ENCODE assay signal across 18 mouse cellular contexts in the genomic region with DNA sequence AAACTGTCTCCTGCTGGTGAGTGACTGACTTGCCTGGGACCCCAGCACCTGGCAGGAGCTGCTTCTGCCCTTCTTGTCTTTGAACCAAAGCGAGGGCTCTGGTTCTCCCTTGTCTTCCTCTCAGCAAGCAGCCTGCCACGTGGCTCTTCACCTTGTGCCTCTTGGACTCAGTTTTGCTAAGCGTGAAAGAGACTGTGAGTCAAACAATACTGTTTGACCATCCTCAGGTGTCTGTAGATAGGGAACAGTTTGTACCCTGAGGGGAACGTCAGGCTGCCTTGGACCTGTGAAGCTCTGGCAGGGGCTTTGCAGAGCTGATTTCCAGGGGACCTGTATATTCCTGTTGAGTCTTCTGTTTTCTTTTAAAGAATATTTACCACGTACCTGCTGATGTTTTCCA. TPM values are rescaled to one million over a fixed set of nuclear protein-coding genes. Genes with fewer than 3 reads are reported as not detected.
"Had no signal": no experiment of that assay in that cellular context is flagged by ENCODE, and none has a peak within 500 bp of the region (broad histone marks: within the 10 kb centered on the region; RNA-seq: fewer than 3 reads in every experiment).

No protein-coding gene starts in this region.

- H3K27me3 ChIP-seq: neural tube, embryonic 13.5 days; neural tube, embryonic 15.5 days; stomach, embryonic 15.5 days had no signal

- H3K9ac ChIP-seq: neural tube, embryonic 13.5 days; neural tube, embryonic 15.5 days; stomach, embryonic 15.5 days had no signal

- H3K4me2 ChIP-seq: neural tube, embryonic 13.5 days; neural tube, embryonic 15.5 days; stomach, embryonic 15.5 days had no signal

- DNase-seq: retina, postnatal 1 day; right cerebral cortex, adult 18-20 months; right cerebral cortex, postnatal 14 days; right cerebral cortex, postnatal 25 days; right cerebral cortex, postnatal 4 days; spleen, adult 18-20 months; thymus, adult 18-20 months; thymus, adult 2 months; thymus, postnatal 14 days; thymus, postnatal 25 days; thymus, postnatal 36 days; thymus, postnatal 4 days had no signal

- H3K9me3 ChIP-seq: neural tube, embryonic 13.5 days; neural tube, embryonic 15.5 days; stomach, embryonic 15.5 days had no signal

- H3K4me1 ChIP-seq: neural tube, embryonic 13.5 days; neural tube, embryonic 15.5 days; stomach, embryonic 15.5 days had no signal

- H3K4me3 ChIP-seq: neural tube, embryonic 13.5 days; neural tube, embryonic 15.5 days; stomach, embryonic 15.5 days had no signal

- H3K36me3 ChIP-seq: neural tube, embryonic 13.5 days; neural tube, embryonic 15.5 days; stomach, embryonic 15.5 days had no signal

- H3K27ac ChIP-seq: neural tube, embryonic 13.5 days; neural tube, embryonic 15.5 days; stomach, embryonic 15.5 days; stomach, postnatal 0 days had no signal

RNA-seq across cellular contexts. Expression of a gene that starts 39.7 kb away (rescaled TPM):
- total RNA-seq: neutrophil, adult 5-6 weeks had no signal
- polyA plus RNA-seq: spleen, adult 2 months had no signal
